Mouse (Mus musculus): ENCODE measurements at regions not wholly inside any gene's neighbourhood (a gene's known extent, or its start where the extent isn't known, plus 50 kb on each side); places are given as distances from the start of the nearest gene placed in this dataset.

DNA sequence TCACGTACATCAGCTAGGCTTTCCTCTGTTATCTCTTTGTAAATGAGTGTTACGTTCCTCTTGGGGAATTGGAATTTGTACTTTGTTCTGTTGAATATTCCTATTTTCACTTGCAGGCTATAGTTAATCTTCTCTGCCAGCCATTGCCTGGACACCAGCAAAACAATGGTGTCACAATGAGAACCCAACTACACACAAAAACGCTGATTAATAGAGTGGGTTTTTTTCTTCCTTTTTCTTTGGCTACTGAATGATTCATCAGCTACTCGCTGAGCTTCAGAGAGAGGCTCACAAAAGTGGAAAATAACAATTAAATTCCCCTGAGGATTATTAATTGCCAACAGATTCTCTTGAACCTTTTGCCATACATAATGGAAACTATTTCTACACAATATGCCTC is 398.9 kb upstream of the Prickle1 start:
- TF ChIP-seq ETS1 (IDR thresholded peaks at IDR 0.05; ENCODE audit: low read depth, low read length) (no peak), CTCF (IDR thresholded peaks at IDR 0.05 in 2 of 3, conservative IDR thresholded peaks at IDR 0.05 in 1 of 3; ENCODE audit: control insufficient read depth in 1 of 3, insufficient read depth in 1 of 3, low read depth in 2 of 3, low read length in 3 of 3, poor library complexity in 1 of 3, severe bottlenecking in 1 of 3) (no peak), EP300 (IDR thresholded peaks at IDR 0.05; ENCODE audit: low read depth in 1 of 2, low read length in 2 of 2) (no peak), JUND (IDR thresholded peaks at IDR 0.05; ENCODE audit: low read depth, low read length) (no peak), HCFC1 (IDR thresholded peaks at IDR 0.05; ENCODE audit: low read depth, low read length) (no peak), ZMIZ1 (IDR thresholded peaks at IDR 0.05; ENCODE audit: low read depth, low read length) (no peak), POLR2A (IDR thresholded peaks at IDR 0.05; ENCODE audit: control insufficient read depth in 1 of 2, insufficient read depth in 1 of 2, low read depth in 1 of 2, low read length in 2 of 2, poor library complexity in 1 of 2) (no peak), GATA1 (IDR thresholded peaks at IDR 0.05; ENCODE audit: low read depth, low read length) (no peak)
